Mouse (Mus musculus): Measurements from ENCODE around the gene Cers6. TPM values are rescaled to one million over a fixed set of nuclear protein-coding genes. Genes with fewer than 3 reads are reported as not detected.
A peak's percentile ranks its signal among the peaks of the same experiment; 100 is the strongest.

Gene Cers6
- polyA plus RNA-seq (2015; fragmentation: Nextera tagmentation; extraction: Ambion mirVana): 6.1 and 8.2 TPM in 2 replicates

DNA sequence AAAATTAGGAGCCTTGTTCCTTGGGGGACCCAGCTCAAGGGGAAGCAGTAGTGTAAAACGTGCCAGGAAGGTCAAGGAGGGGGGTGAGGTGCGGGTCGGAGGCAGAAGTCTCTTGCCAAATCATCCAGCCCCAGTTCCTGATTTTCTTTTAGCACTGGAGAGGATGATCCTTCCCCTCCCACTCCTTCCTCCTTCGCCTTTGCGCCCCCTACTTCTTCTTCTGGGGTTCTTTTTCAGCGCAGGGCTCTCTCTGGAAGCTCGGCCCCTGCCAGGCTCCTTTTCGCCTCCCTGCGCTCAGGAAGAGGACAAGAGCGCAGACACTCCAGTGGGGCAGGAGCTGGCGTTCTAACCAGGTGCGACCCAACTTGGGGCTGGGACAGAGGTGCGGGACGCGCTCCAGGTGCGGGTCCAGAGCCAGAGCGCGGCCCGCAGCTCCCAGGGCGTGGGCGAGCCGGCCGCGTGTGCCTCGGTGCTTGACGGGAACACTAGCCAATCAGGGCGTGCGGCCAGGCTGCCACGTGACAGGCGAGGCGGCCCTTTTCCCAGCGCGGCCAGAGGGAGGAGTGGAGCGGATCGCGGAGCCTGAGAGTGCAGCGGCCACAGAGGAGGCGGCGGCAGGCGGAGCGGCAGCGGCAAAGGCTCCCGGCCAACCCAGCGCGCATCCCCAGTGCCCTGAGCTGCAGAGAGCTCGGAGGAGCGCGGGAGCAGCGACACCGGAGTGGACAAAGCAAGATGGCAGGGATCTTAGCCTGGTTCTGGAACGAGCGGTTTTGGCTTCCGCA is at the start of gene Cers6:
Gene Cers6 (plus strand): TSS at position 538 of the 782 bp plus-strand sequence.
- DNase-seq (peak; percentile 93), ATAC-seq (peak; percentile 95)
- H3K9ac ChIP-seq (replicated peaks): peak within 1 kb of the TSS; percentile 79
- no peaks in the 10 kb centered on the region for H3K9me3 ChIP-seq (ENCODE audit: low read length)
- peak within 1 kb of the TSS; percentile 82 for H3K4me3 ChIP-seq (ENCODE audit: low read depth, low read length)
- 1% methylated on average over 49 of the region's 53 CpGs for WGBS (ENCODE audit: insufficient replicate concordance)
- peak within 1 kb of the TSS; percentile 85 for H3K27ac ChIP-seq (ENCODE audit: low read depth)
- no peaks in the 10 kb centered on the region for H3K36me3 ChIP-seq (replicated peaks; ENCODE audit: insufficient read depth, low read length)
- no peaks in the 10 kb centered on the region for H3K27me3 ChIP-seq (ENCODE audit: insufficient read depth, low read length)
- TF ChIP-seq CTCF (IDR thresholded peaks at IDR 0.05; ENCODE audit: low read depth) (peak; percentile 10), EP300 (IDR thresholded peaks at IDR 0.05; ENCODE audit: low read depth) (no peak)
- H3K4me1 ChIP-seq (ENCODE audit: insufficient read depth): peaks cover 25% of the 10 kb centered on the region
- peak within 1 kb of the TSS; percentile 86 for H3K4me2 ChIP-seq (ENCODE audit: low read depth, low read length)

- ATAC-seq (no peak), DNase-seq (no peak)
- no peaks in the 10 kb centered on the region for H3K4me1 ChIP-seq (ENCODE audit: insufficient read depth)
- H3K9me3 ChIP-seq (ENCODE audit: low read length): no peaks in the 10 kb centered on the region
- H3K4me2 ChIP-seq (ENCODE audit: low read depth, low read length): no peak overlapping the region
- H3K27me3 ChIP-seq (ENCODE audit: insufficient read depth, low read length): no peaks in the 10 kb centered on the region
- no peak for TF ChIP-seq CTCF (IDR thresholded peaks at IDR 0.05; ENCODE audit: low read depth)
- TF ChIP-seq EP300 (IDR thresholded peaks at IDR 0.05; ENCODE audit: low read depth): no peak
- H3K36me3 ChIP-seq (replicated peaks; ENCODE audit: insufficient read depth, low read length): no peaks in the 10 kb centered on the region
- no peak overlapping the region for H3K4me3 ChIP-seq (ENCODE audit: low read depth, low read length)
- H3K9ac ChIP-seq (replicated peaks): no peak overlapping the region
- no peak overlapping the region for H3K27ac ChIP-seq (ENCODE audit: low read depth)
- 69% methylated on average over 2 of the region's 2 CpGs for WGBS (ENCODE audit: insufficient replicate concordance)
Measured at GRCm38 (mm10) chr2:68814409-68814808, 46.8 kb upstream of the Cers6 start.

- no peak for TF ChIP-seq EP300 (IDR thresholded peaks at IDR 0.05; ENCODE audit: low read depth)
- no peak for TF ChIP-seq CTCF (IDR thresholded peaks at IDR 0.05; ENCODE audit: low read depth)
- no peaks in the 10 kb centered on the region for H3K36me3 ChIP-seq (replicated peaks; ENCODE audit: insufficient read depth, low read length)
Measured at GRCm38 (mm10) chr2:68819040-68819439, 42.2 kb upstream of the Cers6 start.

GRCm38 (mm10) chr2:68822152-68822887 is 38.9 kb upstream of the Cers6 start:
- peak; percentile 74 for ATAC-seq
- peaks cover 2% of the 10 kb centered on the region; the same call in 1 of the 2 replicates for H3K4me1 ChIP-seq (ENCODE audit: insufficient read depth)
- H3K27me3 ChIP-seq (ENCODE audit: insufficient read depth, low read length): no peaks in the 10 kb centered on the region
- 0 out of 2 replicates have a peak overlapping the region, but pooled peaks have one; percentile 39 for H3K27ac ChIP-seq (ENCODE audit: low read depth)
- TF ChIP-seq EP300 (IDR thresholded peaks at IDR 0.05; ENCODE audit: low read depth) (no peak), CTCF (IDR thresholded peaks at IDR 0.05; ENCODE audit: low read depth) (peak; percentile 28)
- H3K4me3 ChIP-seq (ENCODE audit: low read depth, low read length): no peak overlapping the region
- H3K9ac ChIP-seq (replicated peaks): no peak overlapping the region
- WGBS (ENCODE audit: insufficient replicate concordance): 44% methylated on average over 4 of the region's 4 CpGs
- H3K36me3 ChIP-seq (replicated peaks; ENCODE audit: insufficient read depth, low read length): no peaks in the 10 kb centered on the region
- H3K4me2 ChIP-seq (ENCODE audit: low read depth, low read length): no peak overlapping the region
- DNase-seq: peak; percentile 29
- no peaks in the 10 kb centered on the region for H3K9me3 ChIP-seq (ENCODE audit: low read length)

More at GRCm38 (mm10) chr2:68819040-68819439, 42.2 kb upstream of the Cers6 start:
- H3K27me3 ChIP-seq (ENCODE audit: insufficient read depth, low read length): no peaks in the 10 kb centered on the region
- H3K4me2 ChIP-seq (ENCODE audit: low read depth, low read length): no peak overlapping the region
- no peak overlapping the region for H3K27ac ChIP-seq (ENCODE audit: low read depth)
- no peaks in the 10 kb centered on the region for H3K9me3 ChIP-seq (ENCODE audit: low read length)
- no peak overlapping the region for H3K9ac ChIP-seq (replicated peaks)
- H3K4me3 ChIP-seq (ENCODE audit: low read depth, low read length): no peak overlapping the region
- 76% methylated on average over 4 of the region's 4 CpGs for WGBS (ENCODE audit: insufficient replicate concordance)
- H3K4me1 ChIP-seq (ENCODE audit: insufficient read depth): peaks cover 2% of the 10 kb centered on the region; the same call in 1 of the 2 replicates
- DNase-seq (no peak), ATAC-seq (no peak)

DNA sequence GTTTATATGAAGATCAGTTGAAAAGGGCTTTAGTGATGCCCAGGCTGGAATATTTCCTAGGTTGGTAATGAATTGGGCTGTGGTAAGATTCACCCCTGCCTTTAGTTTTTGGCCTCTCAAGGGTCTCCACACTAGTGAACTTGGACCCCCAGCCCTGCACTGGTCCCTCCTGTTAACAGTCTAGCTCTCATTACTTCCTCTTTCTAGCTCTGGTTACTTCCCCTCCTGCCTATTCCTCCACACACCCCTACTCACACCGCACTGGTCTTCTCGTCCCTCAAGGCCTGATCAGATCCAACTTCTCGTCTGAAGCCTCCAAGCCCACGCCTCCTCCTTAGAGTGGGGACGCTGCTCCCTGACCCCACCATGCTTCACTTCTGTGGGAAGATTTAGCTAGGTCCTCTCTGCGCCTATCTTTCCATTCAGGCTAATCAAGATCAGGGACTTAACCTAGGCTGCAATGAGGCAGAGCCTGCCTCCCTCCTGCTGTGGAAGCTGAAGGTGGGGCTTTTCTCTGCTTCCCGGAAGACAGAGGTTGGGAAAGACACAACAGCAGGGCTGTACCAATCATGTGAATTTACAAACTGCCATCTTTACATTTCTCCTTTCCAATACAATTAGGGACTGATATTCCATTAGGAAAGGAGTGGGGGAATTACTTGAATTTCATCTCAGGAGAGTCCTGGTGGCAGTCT is 35.8 kb upstream of the Cers6 start:
- H3K36me3 ChIP-seq (replicated peaks; ENCODE audit: insufficient read depth, low read length): no peaks in the 10 kb centered on the region
- DNase-seq: peak; percentile 39
- no peak overlapping the region for H3K9ac ChIP-seq (replicated peaks)
- H3K27me3 ChIP-seq (ENCODE audit: insufficient read depth, low read length): no peaks in the 10 kb centered on the region
- H3K4me2 ChIP-seq (ENCODE audit: low read depth, low read length): no peak overlapping the region
- peak; percentile 73 for ATAC-seq
- WGBS (ENCODE audit: insufficient replicate concordance): 36% methylated on average over 7 of the region's 7 CpGs
- H3K4me1 ChIP-seq (ENCODE audit: insufficient read depth): peaks cover 2% of the 10 kb centered on the region; the same call in 1 of the 2 replicates
- H3K9me3 ChIP-seq (ENCODE audit: low read length): no peaks in the 10 kb centered on the region
- peak overlapping the region; percentile 74 for H3K27ac ChIP-seq (ENCODE audit: low read depth)
- TF ChIP-seq EP300 (IDR thresholded peaks at IDR 0.05; ENCODE audit: low read depth) (no peak), CTCF (IDR thresholded peaks at IDR 0.05; ENCODE audit: low read depth) (no peak)
- H3K4me3 ChIP-seq (ENCODE audit: low read depth, low read length): no peak overlapping the region
